Mouse (Mus musculus) liver, embryonic 14.5 days (tissue): Measurements from ENCODE around the gene Fxr2.

Experiments used
- CTCF ChIP-seq: IDR thresholded peaks from 2 replicates; pipeline ENCODE4 v1.5.1; 2016; ENCODE audit warnings: antibody characterized with exemption, low read depth, control low read depth
- EP300 ChIP-seq: IDR thresholded peaks from 2 replicates; pipeline ENCODE4 v1.6.1; 2016; ENCODE audit warnings: antibody characterized with exemption, low read depth

DNA sequence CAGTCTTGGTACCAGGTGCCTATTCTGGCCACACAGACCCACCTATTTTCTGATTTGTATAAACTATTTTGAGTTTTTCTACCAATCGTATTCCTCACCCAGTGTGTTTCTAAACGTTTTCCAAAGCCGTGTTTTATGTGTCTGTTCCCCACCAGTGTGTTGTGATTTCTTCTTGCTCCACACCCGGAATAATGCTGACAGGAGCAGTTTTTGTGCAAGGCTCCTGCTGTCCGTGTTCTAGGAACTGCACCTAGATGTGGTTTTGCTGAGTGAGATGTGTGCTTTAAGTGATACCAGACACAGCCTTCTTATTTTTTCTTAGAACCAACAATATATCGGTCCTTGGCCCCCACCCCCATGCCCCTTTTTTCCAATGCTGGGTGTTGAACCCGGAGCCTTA is 48.8 kb upstream of the Fxr2 start:
- no peak for TF ChIP-seq CTCF
- TF ChIP-seq EP300 = no peak
